Mouse (Mus musculus): ENCODE data around the gene Hsph1. TPM values are rescaled to one million over a fixed set of nuclear protein-coding genes. Genes with fewer than 3 reads are reported as not detected.

Hsph1 gene
- 124 TPM for polyA plus RNA-seq (2017; shearing (Covaris generic))

DNA sequence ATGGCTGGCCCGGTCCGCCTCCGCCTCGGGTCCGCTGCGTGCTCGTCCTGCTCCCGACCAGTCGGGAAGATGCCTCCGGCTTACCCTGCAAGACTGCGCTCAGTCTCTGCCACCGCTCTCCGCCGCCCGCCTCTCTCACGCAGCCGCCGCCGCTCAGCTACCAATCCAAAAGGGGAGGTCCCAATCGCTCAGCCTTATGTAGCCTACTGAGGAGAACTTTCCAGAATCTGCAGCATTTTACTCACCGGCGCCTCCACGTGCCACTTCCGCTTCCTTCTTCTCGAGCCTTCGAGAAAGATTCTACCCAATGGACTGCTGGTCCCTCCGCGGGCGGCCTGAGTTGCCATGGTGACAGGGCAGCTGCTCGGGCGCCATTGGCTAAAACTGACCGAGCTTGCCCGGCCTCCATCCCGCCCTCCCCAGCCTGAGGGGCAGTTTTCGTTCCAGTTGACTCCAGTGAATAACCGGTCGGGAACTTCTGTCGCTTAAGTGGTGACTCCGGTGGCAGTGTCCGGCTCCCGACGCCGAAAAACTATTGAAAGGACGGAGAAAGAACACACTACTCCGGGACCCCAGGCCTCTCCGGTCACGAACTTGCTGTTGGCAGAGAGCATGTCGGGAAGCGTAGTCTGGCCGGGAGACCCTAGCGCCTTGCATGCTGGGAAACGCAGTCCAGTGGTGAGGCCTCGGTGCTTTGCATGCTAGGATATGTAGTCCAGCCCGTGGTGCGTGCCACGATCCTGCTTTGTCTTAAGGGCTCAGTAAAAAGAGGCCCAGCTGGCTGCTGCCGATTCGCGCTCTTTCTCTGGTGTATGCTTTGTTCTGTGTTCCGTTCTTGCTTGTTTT is at the start of gene Hsph1:
Gene Hsph1, minus strand, starts transcription at position 302 of the 846 bp plus-strand sequence.

GRCm38 (mm10) chr5:149678100-149678989 is 42.2 kb upstream of the Hsph1 start, which contains the start of gene B3glct:
Gene B3glct (plus strand): TSS chr5:149678230.

Other genes with a start within 250 kb of the Hsph1 start
- not detected for gene Medag, start 224.6 kb downstream of the Hsph1 start, polyA plus RNA-seq (2017; shearing (Covaris generic))
- not detected for gene Tex26, start 196.7 kb downstream of the Hsph1 start, polyA plus RNA-seq (2017; shearing (Covaris generic))
- gene Wdr95, start 107.7 kb downstream of the Hsph1 start, polyA plus RNA-seq (2017; shearing (Covaris generic)) = not detected
- 3.6 TPM for gene B3glct, start 41.9 kb upstream of the Hsph1 start, polyA plus RNA-seq (2017; shearing (Covaris generic))